Mouse (Mus musculus) thymus, postnatal 10 days (tissue): ENCODE results near the gene Map3k5.

Experiments
- DNase-seq, 2 experiments: peaks; one replicate each; pipeline ENCODE4 v3.0.0; 2021; ENCODE audit warnings: low spot score in 2 of 2

Map3k5 gene

GRCm38 (mm10) chr10:20006333-20007093 is 72.2 kb downstream of the Map3k5 start:
- DNase-seq, result no peak

GRCm38 (mm10) chr10:20009310-20009709 is 75.0 kb downstream of the Map3k5 start:
- no peak for DNase-seq

GRCm38 (mm10) chr10:20010018-20010417 is 75.7 kb downstream of the Map3k5 start:
- DNase-seq, result no peak

- no peak for DNase-seq
These were observed 84.1 kb downstream of the Map3k5 start for GRCm38 (mm10) chr10:20018406-20018805.

- DNase-seq, result no peak
These were observed 84.5 kb downstream of the Map3k5 start for GRCm38 (mm10) chr10:20018806-20019205.

GRCm38 (mm10) chr10:20021256-20021655 is 87.0 kb downstream of the Map3k5 start:
- DNase-seq, result no peak

- DNase-seq, result no peak
These were observed 87.6 kb downstream of the Map3k5 start for GRCm38 (mm10) chr10:20021670-20022468.

GRCm38 (mm10) chr10:20022608-20023340 is 88.5 kb downstream of the Map3k5 start:
- DNase-seq, result no peak

GRCm38 (mm10) chr10:20023524-20023923 is 89.3 kb downstream of the Map3k5 start:
- DNase-seq, result no peak

GRCm38 (mm10) chr10:20024891-20025290 is 90.6 kb downstream of the Map3k5 start:
- no peak for DNase-seq

- peak in 1 of 2 experiments; percentile 1 for DNase-seq
These were observed 91.7 kb downstream of the Map3k5 start for GRCm38 (mm10) chr10:20025781-20026520.

GRCm38 (mm10) chr10:20030703-20031102 is 96.4 kb downstream of the Map3k5 start:
- no peak for DNase-seq

- no peak for DNase-seq
These were observed 97.7 kb downstream of the Map3k5 start for GRCm38 (mm10) chr10:20031936-20032335.

- no peak for DNase-seq
These were observed 102.1 kb downstream of the Map3k5 start for GRCm38 (mm10) chr10:20036375-20036774.

- no peak for DNase-seq
These were observed 102.6 kb downstream of the Map3k5 start for GRCm38 (mm10) chr10:20036846-20037245.

- DNase-seq, result no peak
These were observed 105.3 kb downstream of the Map3k5 start for GRCm38 (mm10) chr10:20039531-20039930.

- no peak for DNase-seq
These were observed 105.8 kb downstream of the Map3k5 start for GRCm38 (mm10) chr10:20040116-20040515.

- no peak for DNase-seq
These were observed 106.4 kb downstream of the Map3k5 start for GRCm38 (mm10) chr10:20040677-20041076.

GRCm38 (mm10) chr10:20042081-20042480 is 107.8 kb downstream of the Map3k5 start:
- DNase-seq, result no peak

- no peak for DNase-seq
These were observed 109.8 kb downstream of the Map3k5 start for GRCm38 (mm10) chr10:20044051-20044450.

- no peak for DNase-seq
These were observed 111.6 kb downstream of the Map3k5 start for GRCm38 (mm10) chr10:20045733-20046495.
